Mouse (Mus musculus) urinary bladder, adult 18-20 months (tissue): ENCODE results near the gene Btbd35f10.
"Not testable (repeated sequence)": the region's sequence is repeated elsewhere in the genome, so short reads cannot be mapped to it uniquely, and the experiment has no call there.

Source experiments
- DNase-seq, 2 experiments: peaks; one replicate each; pipeline ENCODE4 v3.0.0; 2022; ENCODE audit warnings: low spot score in 2 of 2, mixed read lengths in 2 of 2

Btbd35f10 gene

GRCm38 (mm10) chrX:3752785-3753184 lies at the start of gene Btbd35f10:
Btbd35f10 (minus strand) TSS chrX:3752885.
- not testable (repeated sequence) for DNase-seq
